Mouse (Mus musculus): ENCODE measurements around the gene Nudt6. TPM values are rescaled to one million over a fixed set of nuclear protein-coding genes. Genes with fewer than 3 reads are reported as not detected.
A peak's percentile ranks its signal among the peaks of the same experiment; 100 is the strongest.

Gene Nudt6
- polyA plus RNA-seq, 1 experiment = 3.5 TPM

DNA sequence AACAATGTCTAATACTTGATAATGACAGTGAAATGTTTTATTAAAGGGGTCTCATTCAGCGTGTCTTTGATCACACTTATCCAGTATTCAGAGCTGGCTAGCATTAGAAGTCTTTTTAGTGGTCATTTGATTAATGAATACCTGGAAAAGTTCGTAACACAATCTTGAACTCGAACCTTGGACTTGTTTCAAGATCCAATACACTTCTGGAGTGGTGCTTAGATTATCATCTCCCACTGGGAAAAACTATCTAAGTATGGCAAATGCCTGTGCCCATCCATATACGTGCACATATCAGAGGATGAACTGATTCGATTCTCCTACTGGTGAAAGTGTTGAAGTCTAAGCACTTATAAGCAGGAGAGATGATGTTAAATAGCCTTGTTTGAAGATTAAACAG is 1.7 kb downstream of the Nudt6 start:
- no peak overlapping the region for H3K4me3 ChIP-seq (ENCODE audit: low read depth, low read length)
- no peaks in the 10 kb centered on the region for H3K27me3 ChIP-seq (ENCODE audit: control insufficient read depth, insufficient read depth, low read length, poor library complexity, severe bottlenecking)
- H3K9ac ChIP-seq (ENCODE audit: low read depth, poor library complexity, severe bottlenecking) = peak overlapping the region; percentile 77
- no peaks in the 10 kb centered on the region for H3K9me3 ChIP-seq (replicated peaks; ENCODE audit: control insufficient read depth, insufficient read depth, low read length, poor library complexity, severe bottlenecking)
- H3K27ac ChIP-seq (ENCODE audit: insufficient read depth, low read length) = no peak overlapping the region
- H3K36me3 ChIP-seq (ENCODE audit: control insufficient read depth, insufficient read depth, low read length, poor library complexity, severe bottlenecking) = no peaks in the 10 kb centered on the region; the same call in 1 of the 2 replicates
- H3K4me1 ChIP-seq (ENCODE audit: control insufficient read depth, insufficient read depth, low read length) = no peaks in the 10 kb centered on the region
- TF ChIP-seq EP300 (IDR thresholded peaks at IDR 0.05; ENCODE audit: insufficient read depth, low read depth, low read length) (no peak), CTCF (IDR thresholded peaks at IDR 0.05; ENCODE audit: low read depth, low read length) (no peak), POLR2A (IDR thresholded peaks at IDR 0.05; ENCODE audit: insufficient read depth, low read length) (no peak)

DNA sequence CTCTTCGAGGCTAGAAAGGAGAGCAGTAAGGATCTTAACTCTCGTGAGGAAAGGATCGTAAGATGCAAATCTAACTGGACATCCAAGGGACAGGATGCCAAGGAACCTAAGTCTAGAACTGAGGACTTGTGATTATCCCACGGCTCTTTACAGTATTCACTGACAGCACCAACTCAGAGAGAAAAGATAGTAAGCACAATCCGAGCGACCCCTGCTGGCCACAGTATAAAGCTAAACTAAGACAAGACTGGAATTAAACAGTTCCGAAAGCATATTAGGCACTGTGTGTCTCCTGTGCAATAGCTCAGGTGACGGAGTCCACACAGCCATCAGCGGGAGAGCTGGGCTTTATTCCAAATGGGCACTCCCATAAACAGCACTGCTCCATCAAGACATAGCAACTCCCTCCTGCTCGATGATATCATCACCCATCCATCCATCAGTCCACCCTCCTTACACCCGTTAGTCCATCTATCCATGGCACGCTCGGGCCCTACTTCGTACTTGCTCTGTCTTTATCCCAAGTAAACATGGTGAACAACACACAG is 5.5 kb downstream of the Nudt6 start:
- no peak for TF ChIP-seq POLR2A (IDR thresholded peaks at IDR 0.05; ENCODE audit: insufficient read depth, low read length)
- TF ChIP-seq CTCF (IDR thresholded peaks at IDR 0.05; ENCODE audit: low read depth, low read length) = no peak
- no peak for TF ChIP-seq EP300 (IDR thresholded peaks at IDR 0.05; ENCODE audit: insufficient read depth, low read depth, low read length)
- Histone ChIP-seq H3K36me3 (ENCODE audit: control insufficient read depth, insufficient read depth, low read length, poor library complexity, severe bottlenecking) (no peaks in the 10 kb centered on the region; the same call in 1 of the 2 replicates), H3K4me3 (ENCODE audit: low read depth, low read length) (no peak overlapping the region), H3K4me1 (ENCODE audit: control insufficient read depth, insufficient read depth, low read length) (no peaks in the 10 kb centered on the region), H3K9ac (ENCODE audit: low read depth, poor library complexity, severe bottlenecking) (no peak overlapping the region), H3K27ac (ENCODE audit: insufficient read depth, low read length) (no peak overlapping the region), H3K27me3 (ENCODE audit: control insufficient read depth, insufficient read depth, low read length, poor library complexity, severe bottlenecking) (no peaks in the 10 kb centered on the region), H3K9me3 (replicated peaks; ENCODE audit: control insufficient read depth, insufficient read depth, low read length, poor library complexity, severe bottlenecking) (no peaks in the 10 kb centered on the region)

GRCm38 (mm10) chr3:37413446-37413845 is 6.6 kb downstream of the Nudt6 start:
- TF ChIP-seq POLR2A (IDR thresholded peaks at IDR 0.05; ENCODE audit: insufficient read depth, low read length) (no peak), CTCF (IDR thresholded peaks at IDR 0.05; ENCODE audit: low read depth, low read length) (no peak), EP300 (IDR thresholded peaks at IDR 0.05; ENCODE audit: insufficient read depth, low read depth, low read length) (no peak)
- no peak overlapping the region for H3K27ac ChIP-seq (ENCODE audit: insufficient read depth, low read length)

DNA sequence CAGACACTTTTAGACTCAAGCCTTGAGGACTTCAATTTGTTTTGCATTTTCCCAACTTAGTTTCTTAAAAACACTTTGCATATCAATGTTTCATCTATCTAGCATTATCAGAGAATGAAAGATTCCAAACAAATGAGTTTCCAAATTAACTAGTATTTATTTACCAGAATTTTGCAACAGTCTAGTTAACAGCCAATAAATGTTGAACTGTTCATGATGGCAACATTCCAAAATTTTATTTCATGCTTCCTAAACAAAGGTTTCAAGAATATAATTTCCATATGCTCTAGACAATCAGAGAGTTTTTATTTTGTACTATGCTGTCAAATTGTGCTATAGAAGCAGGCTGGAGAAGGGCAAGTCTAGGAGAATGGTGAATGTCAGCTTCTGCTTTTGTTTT is 12.4 kb downstream of the Nudt6 start:
- TF ChIP-seq CTCF (IDR thresholded peaks at IDR 0.05; ENCODE audit: low read depth, low read length) (no peak), POLR2A (IDR thresholded peaks at IDR 0.05; ENCODE audit: insufficient read depth, low read length) (no peak), EP300 (IDR thresholded peaks at IDR 0.05; ENCODE audit: insufficient read depth, low read depth, low read length) (no peak)
- no peak overlapping the region for H3K9ac ChIP-seq (ENCODE audit: low read depth, poor library complexity, severe bottlenecking)
- H3K27ac ChIP-seq (ENCODE audit: insufficient read depth, low read length) = no peak overlapping the region
- H3K9me3 ChIP-seq (replicated peaks; ENCODE audit: control insufficient read depth, insufficient read depth, low read length, poor library complexity, severe bottlenecking) = no peaks in the 10 kb centered on the region
- H3K4me1 ChIP-seq (ENCODE audit: control insufficient read depth, insufficient read depth, low read length) = no peaks in the 10 kb centered on the region
- H3K27me3 ChIP-seq (ENCODE audit: control insufficient read depth, insufficient read depth, low read length, poor library complexity, severe bottlenecking) = no peaks in the 10 kb centered on the region
- no peak overlapping the region for H3K4me3 ChIP-seq (ENCODE audit: low read depth, low read length)
- H3K36me3 ChIP-seq (ENCODE audit: control insufficient read depth, insufficient read depth, low read length, poor library complexity, severe bottlenecking) = no peaks in the 10 kb centered on the region; the same call in 1 of the 2 replicates

More at GRCm38 (mm10) chr3:37413446-37413845, 6.6 kb downstream of the Nudt6 start:
- Histone ChIP-seq H3K27me3 (ENCODE audit: control insufficient read depth, insufficient read depth, low read length, poor library complexity, severe bottlenecking) (no peaks in the 10 kb centered on the region), H3K4me3 (ENCODE audit: low read depth, low read length) (no peak overlapping the region), H3K36me3 (ENCODE audit: control insufficient read depth, insufficient read depth, low read length, poor library complexity, severe bottlenecking) (no peaks in the 10 kb centered on the region; the same call in 1 of the 2 replicates), H3K9me3 (replicated peaks; ENCODE audit: control insufficient read depth, insufficient read depth, low read length, poor library complexity, severe bottlenecking) (no peaks in the 10 kb centered on the region), H3K9ac (ENCODE audit: low read depth, poor library complexity, severe bottlenecking) (no peak overlapping the region), H3K4me1 (ENCODE audit: control insufficient read depth, insufficient read depth, low read length) (no peaks in the 10 kb centered on the region)

GRCm38 (mm10) chr3:37401729-37402610 is 18.0 kb downstream of the Nudt6 start:
- no peaks in the 10 kb centered on the region for H3K27me3 ChIP-seq (ENCODE audit: control insufficient read depth, insufficient read depth, low read length, poor library complexity, severe bottlenecking)
- no peaks in the 10 kb centered on the region for H3K36me3 ChIP-seq (ENCODE audit: control insufficient read depth, insufficient read depth, low read length, poor library complexity, severe bottlenecking)
- no peak overlapping the region for H3K4me3 ChIP-seq (ENCODE audit: low read depth, low read length)
- no peak overlapping the region for H3K27ac ChIP-seq (ENCODE audit: insufficient read depth, low read length)
- no peaks in the 10 kb centered on the region for H3K4me1 ChIP-seq (ENCODE audit: control insufficient read depth, insufficient read depth, low read length)
- H3K9me3 ChIP-seq (replicated peaks; ENCODE audit: control insufficient read depth, insufficient read depth, low read length, poor library complexity, severe bottlenecking) = no peaks in the 10 kb centered on the region
- TF ChIP-seq POLR2A (IDR thresholded peaks at IDR 0.05; ENCODE audit: insufficient read depth, low read length) (no peak), CTCF (IDR thresholded peaks at IDR 0.05; ENCODE audit: low read depth, low read length) (no peak), EP300 (IDR thresholded peaks at IDR 0.05; ENCODE audit: insufficient read depth, low read depth, low read length) (no peak)
- no peak overlapping the region for H3K9ac ChIP-seq (ENCODE audit: low read depth, poor library complexity, severe bottlenecking)
